Mouse (Mus musculus): ENCODE measurements around the gene Znrf3.

DNA sequence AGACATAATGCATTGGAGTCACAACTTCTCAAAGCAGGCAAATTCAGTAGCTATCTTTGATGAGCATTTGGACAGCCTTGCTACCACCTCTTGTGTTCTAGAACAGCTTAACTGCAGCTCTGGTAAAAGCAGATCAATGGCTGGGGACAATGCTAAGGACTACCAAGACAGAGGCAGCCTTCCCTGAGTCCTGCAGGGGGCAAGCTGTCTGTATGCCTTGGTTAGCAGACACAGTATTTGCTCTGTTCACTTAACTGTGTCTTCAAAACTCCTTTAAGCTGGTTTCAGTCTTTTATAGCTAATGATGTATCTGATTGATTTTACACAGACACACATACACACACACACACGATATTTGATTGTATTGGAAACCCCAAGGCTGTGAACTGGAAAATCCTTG, 117.0 kb downstream of the Znrf3 start:
- TF ChIP-seq FLI1 (IDR thresholded peaks at IDR 0.05; ENCODE audit: low read length) (no peak), GATA1 (IDR thresholded peaks at IDR 0.05; ENCODE audit: borderline replicate concordance, low read length) (no peak)

Measured in megakaryocyte, embryonic 14.5 days (primary cell).